Mouse (Mus musculus): ENCODE results near the gene Fam222b. TPM values are rescaled to one million over a fixed set of nuclear protein-coding genes. Genes with fewer than 3 reads are reported as not detected.
A peak's percentile ranks its signal among the peaks of the same experiment; 100 is the strongest.

Gene Fam222b
- total and polyA plus RNA-seq, 2 experiments from 2014 or later = 10.8 to 11.1 TPM

DNA sequence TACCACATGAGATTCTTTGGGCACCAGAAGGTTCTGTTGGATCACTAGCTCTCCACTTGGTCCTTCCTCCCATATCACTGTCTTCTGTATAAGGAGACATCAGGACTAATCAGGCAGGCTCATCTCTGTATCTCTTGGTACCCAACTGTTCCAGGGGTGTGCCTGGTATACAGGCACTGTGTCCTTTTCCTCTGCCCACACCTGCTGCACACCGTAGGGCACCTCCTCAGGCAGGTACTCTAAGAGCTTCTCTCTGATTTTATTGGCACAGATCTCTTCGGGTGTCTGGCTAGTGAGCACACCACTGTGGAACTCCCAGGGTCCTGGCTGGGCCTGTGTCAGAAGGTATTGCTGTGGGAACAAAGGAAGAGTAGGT, 20.2 kb upstream of the Fam222b start:
- no peak for DNase-seq (ENCODE audit: low spot score)
- no peak overlapping the region for H3K9ac ChIP-seq (replicated peaks; ENCODE audit: low read depth, low read length)
- H3K27me3 ChIP-seq (ENCODE audit: control insufficient read depth, insufficient read depth, low read length) = no peaks in the 10 kb centered on the region
- no peak for ATAC-seq (ENCODE audit: insufficient read depth, low read depth)
- no peaks in the 10 kb centered on the region for H3K9me3 ChIP-seq (replicated peaks; ENCODE audit: control insufficient read depth, low read length)
- H3K4me3 ChIP-seq (ENCODE audit: low read depth, low read length) = no peak overlapping the region
- H3K4me1 ChIP-seq (ENCODE audit: control insufficient read depth, insufficient read depth) = peaks cover 2% of the 10 kb centered on the region; the same call in 1 of the 2 replicates
- H3K4me2 ChIP-seq (ENCODE audit: low read depth, low read length) = no peak overlapping the region
- no peak overlapping the region for H3K27ac ChIP-seq (ENCODE audit: low read depth)
- WGBS = 85% methylated on average over 2 of the region's 2 CpGs
- TF ChIP-seq EP300 (IDR thresholded peaks at IDR 0.05; ENCODE audit: low read depth) = no peak
- TF ChIP-seq CTCF (IDR thresholded peaks at IDR 0.05; ENCODE audit: low read depth) = no peak
- H3K36me3 ChIP-seq (replicated peaks; ENCODE audit: control insufficient read depth, insufficient read depth, low read length) = peaks cover 50% of the 10 kb centered on the region

- Histone ChIP-seq H3K9ac (replicated peaks; ENCODE audit: low read depth, low read length) (no peak overlapping the region), H3K4me3 (ENCODE audit: low read depth, low read length) (no peak overlapping the region), H3K27me3 (ENCODE audit: control insufficient read depth, insufficient read depth, low read length) (no peaks in the 10 kb centered on the region), H3K9me3 (replicated peaks; ENCODE audit: control insufficient read depth, low read length) (no peaks in the 10 kb centered on the region), H3K4me1 (ENCODE audit: control insufficient read depth, insufficient read depth) (peaks cover 6% of the 10 kb centered on the region; the same call in 1 of the 2 replicates), H3K27ac (ENCODE audit: low read depth) (no peak overlapping the region), H3K36me3 (replicated peaks; ENCODE audit: control insufficient read depth, insufficient read depth, low read length) (peaks cover 50% of the 10 kb centered on the region), H3K4me2 (ENCODE audit: low read depth, low read length) (no peak overlapping the region)
- TF ChIP-seq EP300 (IDR thresholded peaks at IDR 0.05; ENCODE audit: low read depth) (no peak), CTCF (IDR thresholded peaks at IDR 0.05; ENCODE audit: low read depth) (no peak)
- DNase-seq (ENCODE audit: low spot score) (no peak), ATAC-seq (ENCODE audit: insufficient read depth, low read depth) (no peak)
- 86% methylated on average over 4 of the region's 4 CpGs for WGBS
Measured at GRCm38 (mm10) chr11:78074666-78075065, 19.8 kb upstream of the Fam222b start.

DNA sequence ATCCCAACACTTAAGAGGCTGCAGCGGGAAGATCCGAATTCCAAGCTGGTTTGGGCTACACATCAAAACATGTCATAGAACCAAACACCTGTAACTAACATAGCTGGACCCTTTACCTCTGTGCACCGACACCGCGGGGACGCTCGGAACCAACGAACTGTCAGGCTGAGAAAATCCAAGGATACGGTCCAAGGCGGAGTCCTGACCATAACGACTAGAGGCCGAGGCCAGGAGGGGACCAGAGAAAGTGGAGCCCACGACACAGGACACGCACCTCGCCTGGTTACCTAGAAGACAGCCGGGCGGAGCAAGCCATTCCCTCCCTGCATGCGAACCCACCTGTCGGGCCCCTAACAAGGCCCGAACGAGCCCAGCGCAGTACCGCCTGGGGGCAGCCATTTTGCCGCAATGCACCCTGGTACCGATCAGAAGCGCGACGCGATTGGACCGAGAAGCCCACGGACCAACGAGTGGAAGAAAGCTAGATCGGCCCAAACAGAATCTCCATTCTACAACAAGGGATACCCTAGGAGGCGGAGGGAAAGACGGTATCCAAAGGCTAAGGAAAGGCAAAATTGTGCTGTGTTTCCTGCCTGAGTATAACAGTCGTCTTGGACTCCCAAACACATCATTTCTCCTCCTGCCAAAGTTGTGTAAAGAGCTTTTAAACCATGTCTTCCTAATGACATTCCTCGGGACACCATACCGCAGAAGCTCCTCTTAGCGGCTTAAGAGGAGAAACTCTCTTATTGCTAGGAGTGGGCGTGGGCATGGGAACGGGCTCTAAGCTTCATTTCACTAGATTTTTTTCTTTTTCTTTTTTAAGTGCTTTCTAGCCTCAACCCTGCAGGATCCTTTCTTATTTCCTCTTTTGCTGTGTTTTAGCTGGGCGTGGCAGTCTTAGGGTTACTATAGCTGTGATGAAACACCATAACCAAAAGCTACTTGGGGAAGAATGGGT, 14.2 kb upstream of the Fam222b start, which contains the start of gene Eral1:
Gene Eral1, minus strand, starts transcription at position 423 of the 961 bp plus-strand sequence.
- H3K27me3 ChIP-seq (ENCODE audit: control insufficient read depth, insufficient read depth, low read length) = no peaks in the 10 kb centered on the region
- peak within 1 kb of the TSS; percentile 69 for H3K9ac ChIP-seq (replicated peaks; ENCODE audit: low read depth, low read length)
- WGBS = 1% methylated on average over 42 of the region's 42 CpGs
- DNase-seq (ENCODE audit: low spot score) (peak; percentile 85), ATAC-seq (ENCODE audit: insufficient read depth, low read depth) (peak; percentile 96)
- peak within 1 kb of the TSS; percentile 44 for H3K27ac ChIP-seq (ENCODE audit: low read depth)
- H3K9me3 ChIP-seq (replicated peaks; ENCODE audit: control insufficient read depth, low read length) = no peaks in the 10 kb centered on the region
- peak within 1 kb of the TSS; percentile 67 for H3K4me2 ChIP-seq (ENCODE audit: low read depth, low read length)
- peaks cover 13% of the 10 kb centered on the region; the same call in 1 of the 2 replicates for H3K4me1 ChIP-seq (ENCODE audit: control insufficient read depth, insufficient read depth)
- peak within 1 kb of the TSS; percentile 75 for H3K4me3 ChIP-seq (ENCODE audit: low read depth, low read length)
- peaks cover 25% of the 10 kb centered on the region for H3K36me3 ChIP-seq (replicated peaks; ENCODE audit: control insufficient read depth, insufficient read depth, low read length)
- no peak for TF ChIP-seq EP300 (IDR thresholded peaks at IDR 0.05; ENCODE audit: low read depth)
- peak; percentile 1; the same call in 1 of the 2 replicates for TF ChIP-seq CTCF (IDR thresholded peaks at IDR 0.05; ENCODE audit: low read depth)

DNA sequence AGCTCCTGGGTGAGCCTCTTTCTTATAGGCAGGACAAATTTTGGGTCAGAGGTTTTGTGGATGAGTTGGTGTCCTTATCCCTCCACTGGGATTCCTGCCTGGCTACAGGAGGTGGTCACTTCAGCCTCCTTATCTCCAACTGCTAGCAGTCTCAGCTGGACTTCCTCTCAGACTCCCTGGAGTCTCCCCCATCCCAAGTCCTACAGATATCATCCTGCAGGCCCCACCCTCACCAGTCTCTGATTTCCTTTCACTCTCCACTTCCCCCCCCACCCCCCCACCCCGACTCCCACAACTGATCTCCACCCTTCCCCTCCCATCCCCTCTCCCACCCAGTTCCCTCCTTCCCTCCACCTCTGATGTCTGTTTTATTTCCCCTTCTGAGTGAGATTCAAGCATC, 10.9 kb upstream of the Fam222b start:
- Histone ChIP-seq H3K27me3 (ENCODE audit: control insufficient read depth, insufficient read depth, low read length) (no peaks in the 10 kb centered on the region), H3K36me3 (replicated peaks; ENCODE audit: control insufficient read depth, insufficient read depth, low read length) (no peaks in the 10 kb centered on the region), H3K27ac (ENCODE audit: low read depth) (peak overlapping the region; percentile 30; the same call in 1 of the 2 replicates), H3K9ac (replicated peaks; ENCODE audit: low read depth, low read length) (no peak overlapping the region), H3K9me3 (replicated peaks; ENCODE audit: control insufficient read depth, low read length) (no peaks in the 10 kb centered on the region), H3K4me1 (ENCODE audit: control insufficient read depth, insufficient read depth) (peaks cover 13% of the 10 kb centered on the region; the same call in 1 of the 2 replicates), H3K4me2 (ENCODE audit: low read depth, low read length) (no peak overlapping the region), H3K4me3 (ENCODE audit: low read depth, low read length) (no peak overlapping the region)
- no peak for TF ChIP-seq CTCF (IDR thresholded peaks at IDR 0.05; ENCODE audit: low read depth)
- TF ChIP-seq EP300 (IDR thresholded peaks at IDR 0.05; ENCODE audit: low read depth) = no peak
- 0 out of 2 replicates have a peak, but pooled peaks have one; percentile 18 for ATAC-seq (ENCODE audit: insufficient read depth, low read depth)
- DNase-seq (ENCODE audit: low spot score) = peak; percentile 21
- WGBS = 0% methylated on average over 1 of the region's 1 CpGs

GRCm38 (mm10) chr11:78086925-78087479, 7.5 kb upstream of the Fam222b start:
- H3K4me1 ChIP-seq (ENCODE audit: control insufficient read depth, insufficient read depth) = no peaks in the 10 kb centered on the region
- no peak for TF ChIP-seq CTCF (IDR thresholded peaks at IDR 0.05; ENCODE audit: low read depth)
- TF ChIP-seq EP300 (IDR thresholded peaks at IDR 0.05; ENCODE audit: low read depth) = no peak
- DNase-seq (ENCODE audit: low spot score) (no peak), ATAC-seq (ENCODE audit: insufficient read depth, low read depth) (no peak)
- H3K27ac ChIP-seq (ENCODE audit: low read depth) = peak overlapping the region; percentile 47; the same call in 1 of the 2 replicates
- H3K9ac ChIP-seq (replicated peaks; ENCODE audit: low read depth, low read length) = no peak overlapping the region
- H3K4me3 ChIP-seq (ENCODE audit: low read depth, low read length) = no peak overlapping the region
- H3K4me2 ChIP-seq (ENCODE audit: low read depth, low read length) = no peak overlapping the region
- WGBS = 71% methylated on average over 4 of the region's 4 CpGs
- H3K27me3 ChIP-seq (ENCODE audit: control insufficient read depth, insufficient read depth, low read length) = no peaks in the 10 kb centered on the region
- H3K36me3 ChIP-seq (replicated peaks; ENCODE audit: control insufficient read depth, insufficient read depth, low read length) = no peaks in the 10 kb centered on the region
- no peaks in the 10 kb centered on the region for H3K9me3 ChIP-seq (replicated peaks; ENCODE audit: control insufficient read depth, low read length)
